Mouse (Mus musculus): Measurements from ENCODE around the gene Arap1.
A peak's percentile ranks its signal among the peaks of the same experiment; 100 is the strongest.

DNA sequence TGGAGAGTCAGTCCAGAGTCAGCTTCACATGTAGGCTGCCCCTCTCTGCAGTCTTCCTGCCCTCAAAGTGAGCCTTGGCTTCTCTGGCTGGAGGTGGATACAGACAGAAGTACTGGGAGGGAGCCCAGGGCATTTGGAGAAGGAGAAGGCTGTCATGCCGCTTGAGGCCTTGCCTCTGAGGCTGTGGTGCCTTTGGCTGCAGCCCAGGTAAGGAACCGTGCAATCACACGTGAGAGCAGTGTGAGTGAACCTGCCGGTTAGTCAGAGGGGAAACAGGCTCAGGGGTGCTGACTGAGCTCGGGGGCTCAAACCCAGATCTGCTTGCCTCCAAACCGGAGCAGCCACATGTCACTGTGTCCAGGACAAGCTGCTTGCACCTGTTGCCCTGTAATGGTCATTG is 33.6 kb downstream of the Arap1 start:
- no peak for TF ChIP-seq MAX (IDR thresholded peaks at IDR 0.05; ENCODE audit: low read depth)
- no peak for TF ChIP-seq USF1 (IDR thresholded peaks at IDR 0.05; ENCODE audit: low read depth)
- TF ChIP-seq POLR2A (IDR thresholded peaks at IDR 0.05; ENCODE audit: insufficient read length, low read depth), result no peak
- peak in 1 of 3 experiments; percentile 27 for TF ChIP-seq MYOD1 (IDR thresholded peaks at IDR 0.05; ENCODE audit: control insufficient read depth in 1 of 3, insufficient read length in 2 of 3, low read depth in 2 of 3)
- no peak for TF ChIP-seq POLR2AphosphoS2 (IDR thresholded peaks at IDR 0.05; ENCODE audit: insufficient read length, low read depth)
- TF ChIP-seq E2F4 (IDR thresholded peaks at IDR 0.05; ENCODE audit: insufficient read depth), result no peak
- no peak for TF ChIP-seq TCF12 (IDR thresholded peaks at IDR 0.05; ENCODE audit: insufficient read depth, poor library complexity, severe bottlenecking)
